Mouse (Mus musculus): Measurements from ENCODE around the gene Ugt1a5. TPM values are rescaled to one million over a fixed set of nuclear protein-coding genes. Genes with fewer than 3 reads are reported as not detected.
"Not testable (repeated sequence)": the region's sequence is repeated elsewhere in the genome, so short reads cannot be mapped to it uniquely, and the experiment has no call there.

Ugt1a5 gene
- total RNA-seq (2015; ENCODE audit: low replicate concordance) (0.72 TPM in 1 of 2 replicates, not detected in the other), total RNA-seq (2017; ENCODE audit: low replicate concordance) (not detected in 2 replicates)

GRCm38 (mm10) chr1:88165711-88166110 is at the start of gene Ugt1a5:
Ugt1a5 (plus strand) TSS chr1:88166012.
- no peak for ATAC-seq (replicated peaks; ENCODE audit: low FRiP score, poor library complexity, severe bottlenecking)

GRCm38 (mm10) chr1:88120550-88120949 is 45.3 kb upstream of the Ugt1a5 start:
- ATAC-seq (replicated peaks; ENCODE audit: low FRiP score, poor library complexity, severe bottlenecking): peak; percentile 95

DNA sequence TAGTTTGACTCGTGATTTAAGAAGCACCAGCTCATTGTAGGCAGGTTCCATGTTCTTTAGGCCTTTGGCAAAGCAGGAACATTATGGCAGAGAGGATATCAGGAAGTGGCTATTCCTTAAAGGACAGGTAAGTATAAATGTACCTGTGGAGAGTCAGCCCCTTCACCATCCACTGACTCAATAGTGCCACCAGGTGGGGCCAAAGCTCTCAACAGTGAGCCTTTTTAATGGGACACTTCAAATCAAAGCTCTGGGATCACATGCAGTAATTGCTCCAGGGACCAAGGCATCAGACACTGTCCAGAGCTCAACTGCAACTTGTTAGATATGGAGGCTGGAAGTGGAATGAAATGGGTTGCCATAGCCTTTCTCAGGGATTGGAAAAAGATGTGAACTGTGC is 44.3 kb upstream of the Ugt1a5 start:
- not testable (repeated sequence) for ATAC-seq (replicated peaks; ENCODE audit: low FRiP score, poor library complexity, severe bottlenecking)

- ATAC-seq (replicated peaks; ENCODE audit: low FRiP score, poor library complexity, severe bottlenecking): not testable (repeated sequence)
Measured at GRCm38 (mm10) chr1:88125827-88126360, 39.9 kb upstream of the Ugt1a5 start.

DNA sequence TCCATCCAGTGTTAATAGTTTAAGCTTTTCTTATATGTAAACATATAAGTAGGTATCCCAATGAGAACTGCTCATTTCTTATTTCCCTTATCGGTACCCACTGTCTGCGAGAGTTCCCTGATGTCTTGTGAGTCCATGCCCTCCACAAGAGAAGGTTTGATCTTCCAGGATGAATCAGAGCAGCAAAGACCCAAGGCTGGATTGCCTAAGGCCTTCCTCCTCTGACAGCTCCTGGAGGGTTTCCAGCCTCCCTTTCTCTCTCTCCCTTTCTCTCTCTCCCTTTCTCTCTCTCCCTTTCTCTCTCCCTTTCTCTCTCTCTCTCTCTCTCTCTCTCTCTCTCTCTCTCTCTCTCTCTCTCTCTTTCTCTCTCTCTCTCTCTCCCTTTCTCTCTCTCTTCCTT is 36.7 kb upstream of the Ugt1a5 start:
- ATAC-seq (replicated peaks; ENCODE audit: low FRiP score, poor library complexity, severe bottlenecking): not testable (repeated sequence)

DNA sequence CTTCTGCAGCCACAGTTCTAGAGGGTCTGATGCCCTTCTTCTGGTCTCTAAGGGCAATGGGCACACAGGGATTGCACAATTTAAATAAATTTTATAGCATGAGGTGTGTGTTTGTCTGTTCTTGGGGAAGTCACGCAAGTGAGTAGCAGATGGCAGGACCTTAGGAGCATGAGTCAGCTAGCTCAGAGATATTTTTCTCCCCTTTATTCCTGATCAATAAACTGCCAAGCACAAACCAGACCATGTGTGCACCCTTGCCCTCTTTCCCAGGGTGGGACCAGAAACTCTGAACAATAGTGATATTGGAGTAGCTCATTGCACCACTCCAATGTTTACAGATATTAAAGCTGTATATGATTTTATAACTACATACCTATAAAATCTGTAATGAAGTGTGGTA is 35.6 kb upstream of the Ugt1a5 start:
- ATAC-seq (replicated peaks; ENCODE audit: low FRiP score, poor library complexity, severe bottlenecking): not testable (repeated sequence)

DNA sequence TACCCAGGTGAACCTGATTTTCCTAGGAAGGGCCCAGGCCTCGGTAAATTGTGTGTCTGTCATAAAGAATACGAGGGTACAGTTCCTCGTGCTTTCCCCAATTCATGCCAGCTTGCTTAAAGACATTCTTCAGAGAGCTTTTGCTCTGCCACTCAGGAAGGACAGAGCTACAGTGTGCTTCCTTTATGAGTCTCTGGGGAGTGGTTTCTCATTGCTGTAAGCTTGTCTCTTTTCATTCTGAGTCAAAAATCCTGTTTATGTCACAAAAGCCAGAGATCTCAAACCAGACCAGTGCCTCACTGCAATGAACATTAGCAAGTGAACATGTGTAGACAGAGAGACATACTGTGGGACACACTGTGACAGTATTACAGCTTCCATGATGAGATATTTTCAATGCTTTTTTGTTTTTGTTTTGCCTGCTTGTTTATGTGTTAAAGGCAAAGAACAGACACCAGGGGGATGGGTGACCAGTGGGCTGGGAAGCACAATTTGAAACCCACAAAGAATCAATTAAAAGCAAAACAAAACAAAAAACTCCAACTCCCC is 31.8 kb upstream of the Ugt1a5 start:
- no peak for ATAC-seq (replicated peaks; ENCODE audit: low FRiP score, poor library complexity, severe bottlenecking)

GRCm38 (mm10) chr1:88134457-88135011 is 31.3 kb upstream of the Ugt1a5 start, which contains the start of gene Ugt1a6a:
Ugt1a6a (plus strand) TSS chr1:88134809.
- not testable (repeated sequence) for ATAC-seq (replicated peaks; ENCODE audit: low FRiP score, poor library complexity, severe bottlenecking)

- ATAC-seq (replicated peaks; ENCODE audit: low FRiP score, poor library complexity, severe bottlenecking): not testable (repeated sequence)
Measured at GRCm38 (mm10) chr1:88135229-88135904, 30.4 kb upstream of the Ugt1a5 start.

- ATAC-seq (replicated peaks; ENCODE audit: low FRiP score, poor library complexity, severe bottlenecking): no peak
Measured at GRCm38 (mm10) chr1:88136646-88137045, 29.2 kb upstream of the Ugt1a5 start.

DNA sequence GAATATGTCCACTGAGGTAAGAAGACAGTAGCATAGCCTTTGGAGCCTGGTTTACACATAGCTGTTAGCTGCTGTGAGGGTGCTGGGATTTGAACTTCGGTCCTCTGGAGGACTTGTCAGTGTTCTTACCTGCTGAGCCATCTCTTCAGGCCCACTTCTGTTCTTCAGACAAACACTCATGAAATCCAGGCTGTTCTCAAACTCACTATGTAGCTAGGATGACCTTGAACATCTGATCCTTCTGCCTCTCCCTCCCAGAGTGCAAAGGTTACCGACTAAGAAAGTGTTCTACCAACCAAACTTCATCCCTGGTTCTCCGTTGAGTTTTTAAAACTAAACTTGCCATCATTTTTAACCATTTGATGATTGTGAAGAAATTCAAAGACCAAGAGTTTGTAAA is 28.5 kb upstream of the Ugt1a5 start:
- ATAC-seq (replicated peaks; ENCODE audit: low FRiP score, poor library complexity, severe bottlenecking): no peak

DNA sequence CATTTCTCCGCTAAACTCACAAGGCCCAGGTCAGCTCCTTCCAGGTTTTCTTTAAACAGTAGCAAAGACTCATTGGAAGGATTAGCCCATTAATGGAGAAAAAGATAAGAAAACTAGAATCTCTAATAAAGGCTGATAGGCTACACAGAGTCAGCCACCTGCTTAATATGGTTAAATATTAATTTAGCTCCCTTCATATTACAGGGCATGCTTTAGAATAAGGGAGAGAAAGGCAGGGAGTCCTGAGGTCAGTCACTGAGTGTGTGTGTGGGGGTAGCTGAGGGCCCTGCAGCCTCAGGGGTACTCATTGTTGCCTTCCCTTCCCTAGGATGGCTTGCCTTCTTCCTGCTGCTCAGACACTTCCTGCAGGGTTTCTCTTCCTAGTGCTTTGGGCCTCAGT is 27.7 kb upstream of the Ugt1a5 start:
- ATAC-seq (replicated peaks; ENCODE audit: low FRiP score, poor library complexity, severe bottlenecking): no peak

GRCm38 (mm10) chr1:88140492-88140891 is 25.3 kb upstream of the Ugt1a5 start:
- ATAC-seq (replicated peaks; ENCODE audit: low FRiP score, poor library complexity, severe bottlenecking): peak; percentile 71

DNA sequence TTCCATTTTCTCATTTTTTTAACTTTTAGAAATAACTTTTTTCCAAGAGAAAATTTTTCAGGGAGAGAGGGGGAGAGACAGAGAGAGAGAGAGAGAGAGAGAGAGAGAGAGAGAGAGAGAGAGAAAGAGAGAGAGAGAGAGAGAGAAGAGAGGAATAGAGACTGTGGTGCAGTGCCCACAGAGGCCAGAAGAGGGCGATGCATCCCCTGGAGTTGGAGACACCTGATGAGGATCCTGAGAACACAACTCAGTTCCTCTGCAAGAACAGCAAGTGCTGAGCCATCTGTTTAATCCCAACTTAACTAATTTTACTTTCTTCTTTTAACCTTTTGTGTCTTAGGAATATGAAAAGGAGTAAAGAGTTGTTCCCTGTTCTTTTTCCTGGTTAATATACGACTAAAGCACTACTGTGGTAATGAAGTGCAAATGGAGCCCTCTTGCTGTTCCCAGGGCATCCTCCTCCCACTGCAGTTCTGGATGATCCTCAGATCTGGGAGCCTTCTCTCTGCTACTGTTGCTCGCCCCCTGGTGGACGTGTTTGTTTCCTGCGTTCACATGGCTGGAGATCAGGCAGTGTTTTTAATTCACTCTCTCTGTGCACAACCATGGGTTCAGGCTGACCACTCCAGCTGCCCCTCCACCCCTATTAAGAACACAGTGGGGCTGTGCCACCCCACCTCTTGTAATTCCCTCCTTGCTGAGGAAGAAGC is 21.7 kb upstream of the Ugt1a5 start:
- ATAC-seq (replicated peaks; ENCODE audit: low FRiP score, poor library complexity, severe bottlenecking): peak; percentile 75

DNA sequence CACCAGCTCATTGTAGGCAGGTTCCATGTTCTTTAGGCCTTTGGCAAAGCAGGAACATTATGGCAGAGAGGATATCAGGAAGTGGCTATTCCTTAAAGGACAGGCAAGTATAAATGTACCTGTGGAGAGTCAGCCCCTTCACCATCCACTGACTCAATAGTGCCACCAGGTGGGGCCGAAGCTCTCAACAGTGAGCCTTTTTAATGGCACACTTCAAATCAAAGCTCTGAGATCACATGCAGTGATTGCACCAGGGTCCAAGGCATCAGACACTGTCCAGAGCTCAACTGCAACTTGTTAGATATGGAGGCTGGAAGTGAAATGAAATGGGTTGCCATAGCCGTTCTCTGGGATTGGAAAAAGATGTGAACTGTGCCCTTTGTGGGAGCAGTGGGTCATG is 20.5 kb upstream of the Ugt1a5 start:
- ATAC-seq (replicated peaks; ENCODE audit: low FRiP score, poor library complexity, severe bottlenecking): not testable (repeated sequence)

- not testable (repeated sequence) for ATAC-seq (replicated peaks; ENCODE audit: low FRiP score, poor library complexity, severe bottlenecking)
Measured at GRCm38 (mm10) chr1:88150133-88150532, 15.7 kb upstream of the Ugt1a5 start.

GRCm38 (mm10) chr1:88158430-88158829 is 7.4 kb upstream of the Ugt1a5 start:
- ATAC-seq (replicated peaks; ENCODE audit: low FRiP score, poor library complexity, severe bottlenecking): no peak

DNA sequence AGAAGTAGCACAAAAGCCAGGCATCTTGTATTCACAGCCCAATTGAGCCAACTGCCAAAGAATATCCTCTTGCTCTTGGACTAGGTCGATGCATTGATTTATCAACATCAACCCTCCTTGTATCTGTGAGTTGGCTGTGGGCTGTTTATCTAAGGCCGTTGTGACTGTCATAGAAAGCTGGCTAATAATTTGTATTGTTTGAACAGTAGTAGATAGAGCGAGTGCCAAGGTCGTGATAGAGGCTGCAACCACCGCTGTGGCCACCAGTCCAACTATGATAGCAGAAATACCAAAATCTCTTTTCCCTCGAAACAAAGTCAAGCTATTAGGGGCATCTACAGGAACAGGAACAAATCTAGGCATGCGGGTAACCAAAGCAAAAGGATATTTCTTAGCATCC is 6.4 kb downstream of the Ugt1a5 start:
- ATAC-seq (replicated peaks; ENCODE audit: low FRiP score, poor library complexity, severe bottlenecking): not testable (repeated sequence)

DNA sequence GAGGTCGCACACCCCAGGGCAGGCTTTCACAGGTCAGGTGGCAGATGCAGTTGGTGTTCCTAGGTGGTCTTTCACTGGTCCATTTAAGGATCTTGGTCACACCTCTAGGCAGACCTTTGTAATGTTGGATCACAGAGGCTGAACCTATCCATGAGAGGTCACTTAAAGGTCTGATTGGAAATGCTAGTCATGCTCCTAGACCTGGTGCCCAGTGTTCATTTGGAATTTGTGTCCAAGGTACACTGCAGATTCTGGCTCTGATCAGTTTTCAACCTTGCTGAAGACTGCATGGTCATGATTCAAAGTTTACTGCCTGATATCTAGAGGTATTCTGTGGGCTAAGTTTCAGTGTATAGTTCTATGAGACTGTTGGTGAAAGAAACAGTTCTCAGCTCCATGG is 13.8 kb downstream of the Ugt1a5 start:
- ATAC-seq (replicated peaks; ENCODE audit: low FRiP score, poor library complexity, severe bottlenecking): no peak

DNA sequence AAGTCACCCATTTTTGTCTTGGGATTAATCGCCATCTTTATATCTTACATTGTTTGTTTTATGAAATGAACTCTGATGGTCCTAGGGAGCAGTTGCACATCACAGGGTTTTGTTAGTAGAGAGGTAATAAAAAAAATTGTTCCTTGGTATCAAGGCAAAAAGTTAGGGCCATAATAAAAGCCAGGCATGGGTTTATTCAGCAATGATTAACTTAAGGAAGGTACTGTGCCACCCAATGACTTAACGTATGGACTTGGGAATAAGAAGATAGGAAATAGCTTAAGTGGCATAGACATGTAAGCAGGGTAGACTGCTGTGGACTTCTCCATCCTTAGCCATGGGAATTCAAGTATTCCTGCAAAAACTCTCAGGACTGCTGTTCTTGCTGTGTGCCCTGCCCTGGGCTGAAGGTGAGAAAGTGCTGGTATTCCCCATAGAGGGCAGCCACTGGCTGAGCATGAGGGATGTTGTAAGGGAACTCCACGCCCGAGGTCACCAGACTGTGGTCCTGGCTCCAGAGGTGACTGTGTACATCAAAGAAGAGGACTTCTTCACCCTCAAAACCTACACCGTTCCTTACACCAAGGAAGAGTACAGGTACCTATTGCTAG is 20.6 kb downstream of the Ugt1a5 start:
- ATAC-seq (replicated peaks; ENCODE audit: low FRiP score, poor library complexity, severe bottlenecking): no peak
